Mouse (Mus musculus): ENCODE measurements around the gene Tradd.

Tradd gene

GRCm38 (mm10) chr8:105269461-105269947, 5.1 kb upstream of the Tradd start, which contains the start of gene Hsf4:
Gene Hsf4, plus strand, starts transcription at chr8:105269801.
- peak in 1 of 2 experiments; percentile 47 for DNase-seq

- peak in 1 of 2 experiments; percentile 13 for DNase-seq
These were observed 4.7 kb upstream of the Tradd start for GRCm38 (mm10) chr8:105269075-105269458.

DNA sequence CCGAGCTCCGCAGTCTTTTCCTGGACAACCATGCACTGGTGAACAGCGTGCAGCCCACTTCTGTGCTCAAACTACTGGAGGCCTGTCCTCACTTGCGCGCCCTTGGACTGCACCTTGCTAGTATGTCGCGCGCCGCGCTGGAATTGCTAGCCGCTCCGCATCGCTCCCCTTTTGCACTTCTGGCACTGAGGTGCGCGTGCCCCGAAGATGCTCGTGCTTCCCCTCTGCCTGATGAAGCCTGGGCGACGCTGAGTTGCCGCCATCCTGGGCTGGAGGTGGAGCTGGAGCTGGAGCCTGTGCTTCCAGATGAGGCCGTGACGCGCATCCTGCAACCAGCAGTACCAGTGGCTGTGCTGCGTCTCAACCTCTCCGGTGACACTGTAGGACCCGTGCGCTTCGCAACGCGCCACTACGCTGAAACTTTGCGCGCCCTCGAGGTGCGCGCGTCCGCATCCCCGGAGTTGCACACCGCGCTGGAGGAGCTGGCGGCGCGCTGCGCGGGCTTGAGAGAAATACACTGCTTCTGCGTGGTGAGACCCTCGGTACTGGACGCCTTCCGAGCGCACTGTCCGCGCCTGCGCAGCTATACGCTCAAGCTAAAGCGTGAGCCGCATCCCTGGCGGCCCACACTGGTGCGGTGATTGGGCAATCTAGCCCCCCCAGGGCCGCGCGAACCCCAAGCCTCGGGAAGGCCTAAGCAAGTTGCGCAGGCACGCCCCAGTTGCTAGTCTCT, 4.1 kb upstream of the Tradd start:
- peak; percentile 48 to 64 for DNase-seq

GRCm38 (mm10) chr8:105266775-105267174, 2.4 kb upstream of the Tradd start:
- peak in 1 of 2 experiments; percentile 9 for DNase-seq

- no peak for DNase-seq
These were observed 719 bp upstream of the Tradd start for GRCm38 (mm10) chr8:105265128-105265527.

GRCm38 (mm10) chr8:105263244-105263912, 1.0 kb downstream of the Tradd start:
- DNase-seq = peak in 1 of 2 experiments; percentile 11

GRCm38 (mm10) chr8:105261326-105261980, 3.0 kb downstream of the Tradd start:
- DNase-seq = no peak

GRCm38 (mm10) chr8:105260371-105261099, 3.9 kb downstream of the Tradd start:
- no peak for DNase-seq

DNA sequence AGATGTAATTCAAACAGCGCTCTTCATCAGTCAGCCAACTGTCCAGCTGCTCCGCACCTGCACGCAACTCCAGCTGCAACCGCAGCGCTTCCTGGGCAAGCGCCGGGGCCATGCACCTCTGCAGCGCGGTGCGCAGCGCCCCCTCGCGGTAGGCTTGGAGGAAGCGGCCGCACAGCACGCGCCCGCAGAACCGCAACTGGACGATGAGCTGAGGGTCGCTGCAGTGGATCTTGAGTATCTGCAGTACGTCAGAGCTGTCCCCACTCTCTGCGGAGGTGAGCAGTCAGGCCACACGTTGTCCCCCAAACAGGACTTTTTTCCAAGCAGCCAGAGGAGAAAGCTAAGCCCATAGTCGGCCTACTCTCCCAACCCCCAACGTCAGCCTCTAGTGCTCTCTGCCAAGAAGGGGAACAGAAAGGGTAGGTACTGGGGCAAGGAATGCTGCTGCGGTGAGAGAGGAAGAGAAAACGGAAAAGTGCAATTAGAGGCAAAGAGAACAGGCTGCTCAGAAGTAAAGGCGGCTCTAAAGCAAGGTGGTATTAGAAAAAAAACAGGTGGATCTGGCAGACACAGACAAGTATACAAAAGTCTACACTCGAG, 4.6 kb downstream of the Tradd start:
- DNase-seq = peak; percentile 81 to 86

GRCm38 (mm10) chr8:105258911-105259720, 5.3 kb downstream of the Tradd start:
- peak; percentile 36 to 52 for DNase-seq

- DNase-seq = no peak
These were observed 6.9 kb downstream of the Tradd start for GRCm38 (mm10) chr8:105257318-105258114.

DNA sequence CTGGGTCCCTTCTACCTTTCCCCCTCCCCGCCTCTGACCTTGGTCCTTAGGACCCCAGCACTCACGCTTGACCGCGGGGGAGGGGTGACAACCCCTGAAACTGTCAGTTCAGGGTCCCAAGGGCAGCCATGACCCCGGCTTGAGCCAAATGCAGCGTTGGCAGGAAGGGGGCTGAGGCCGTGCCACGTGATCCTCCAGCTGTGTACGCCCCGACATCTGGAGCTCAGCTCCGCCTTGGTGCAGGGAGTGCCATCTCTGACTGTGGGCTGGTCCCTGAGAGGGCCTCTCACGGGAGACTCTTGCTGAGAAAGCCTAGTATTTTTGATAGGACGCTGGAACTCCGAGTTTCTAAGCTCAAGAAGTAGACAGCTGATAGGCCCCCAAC, 9.5 kb downstream of the Tradd start, which contains the start of gene B3gnt9:
B3gnt9 (minus strand) TSS at position 188 of the 385 bp plus-strand sequence.
- peak in 1 of 2 experiments; percentile 25 for DNase-seq

GRCm38 (mm10) chr8:105254152-105254965, 10.1 kb downstream of the Tradd start:
- peak; percentile 84 to 93 for DNase-seq

DNA sequence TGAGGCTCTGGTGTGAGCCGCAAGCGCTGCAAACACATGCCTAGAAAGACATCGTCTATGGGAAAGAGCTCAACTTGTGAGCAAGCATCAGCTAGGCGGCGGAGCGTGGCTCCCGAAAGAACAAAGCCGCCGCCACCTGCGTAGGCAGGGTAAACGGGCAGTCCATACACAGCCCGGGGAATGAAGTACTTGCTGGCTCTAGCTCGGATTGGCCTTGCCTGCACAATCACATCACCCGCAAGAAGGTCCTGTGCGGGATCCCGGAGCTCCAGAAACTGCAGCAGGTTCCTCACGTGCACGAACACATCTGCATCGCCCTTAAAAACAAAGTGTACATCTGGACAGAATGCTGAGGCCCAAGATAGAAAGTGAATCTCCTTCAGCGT, 10.7 kb downstream of the Tradd start:
- DNase-seq = no peak

DNA sequence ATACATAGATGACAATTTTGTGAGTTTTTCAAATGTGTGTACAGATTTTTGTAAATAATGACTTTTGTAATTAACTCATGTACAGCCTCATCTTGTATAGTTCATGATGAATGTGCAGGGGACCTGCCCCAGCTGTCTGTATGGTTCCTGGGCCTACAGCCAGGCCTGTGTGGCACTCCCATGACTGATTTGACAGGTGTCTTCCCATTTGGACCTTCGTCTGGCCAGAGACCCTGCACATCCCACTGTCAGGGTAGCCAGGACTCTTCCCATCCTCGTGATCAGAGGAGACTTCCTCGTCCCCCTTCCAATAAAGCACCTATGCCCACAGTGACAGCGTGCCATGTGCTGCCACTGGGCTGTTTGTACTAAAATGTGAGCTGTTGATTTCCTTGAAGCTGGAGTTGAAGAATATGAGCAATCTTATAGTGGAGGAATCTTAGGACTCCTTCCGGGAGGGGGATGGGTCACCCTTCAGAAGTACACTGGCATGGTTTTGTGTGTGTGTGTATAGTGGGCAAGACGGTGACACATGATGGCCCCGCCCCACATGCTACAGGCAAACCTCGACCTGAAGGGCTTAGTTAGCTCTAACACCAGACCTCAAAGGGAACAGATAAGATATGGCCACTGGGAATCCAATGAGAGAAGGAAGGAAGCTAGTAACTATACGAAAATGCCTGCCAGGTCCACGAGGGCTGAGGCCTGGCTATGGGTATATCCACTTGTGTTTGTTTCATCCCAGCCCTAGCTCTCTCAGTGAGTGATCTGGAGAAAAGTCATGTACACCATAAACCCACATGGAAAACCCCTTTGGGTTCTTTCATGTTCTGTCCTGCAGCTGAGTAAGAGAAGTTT, 11.5 kb downstream of the Tradd start:
- DNase-seq = no peak

- no peak for DNase-seq
These were observed 12.5 kb downstream of the Tradd start for GRCm38 (mm10) chr8:105251954-105252353.

DNA sequence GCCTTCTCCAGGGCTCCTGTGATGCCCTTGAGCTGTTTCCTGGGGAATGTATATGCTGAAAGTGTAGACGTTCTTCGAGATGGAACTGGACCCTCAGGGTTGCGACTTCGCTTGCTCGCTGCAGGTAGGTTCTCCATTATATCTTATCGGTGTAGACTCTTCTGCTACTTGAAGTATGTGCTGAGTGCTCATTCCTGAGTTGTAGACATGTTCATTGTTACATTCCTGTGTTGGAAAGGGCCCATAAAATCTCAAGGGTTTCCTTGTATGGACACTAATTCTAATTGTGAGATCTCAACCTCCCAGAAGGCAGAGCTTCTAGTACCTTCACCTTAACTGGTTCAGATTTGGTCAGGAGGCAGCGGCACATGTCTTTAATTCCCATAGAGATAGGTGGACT, 23.4 kb downstream of the Tradd start:
- no peak for DNase-seq

DNA sequence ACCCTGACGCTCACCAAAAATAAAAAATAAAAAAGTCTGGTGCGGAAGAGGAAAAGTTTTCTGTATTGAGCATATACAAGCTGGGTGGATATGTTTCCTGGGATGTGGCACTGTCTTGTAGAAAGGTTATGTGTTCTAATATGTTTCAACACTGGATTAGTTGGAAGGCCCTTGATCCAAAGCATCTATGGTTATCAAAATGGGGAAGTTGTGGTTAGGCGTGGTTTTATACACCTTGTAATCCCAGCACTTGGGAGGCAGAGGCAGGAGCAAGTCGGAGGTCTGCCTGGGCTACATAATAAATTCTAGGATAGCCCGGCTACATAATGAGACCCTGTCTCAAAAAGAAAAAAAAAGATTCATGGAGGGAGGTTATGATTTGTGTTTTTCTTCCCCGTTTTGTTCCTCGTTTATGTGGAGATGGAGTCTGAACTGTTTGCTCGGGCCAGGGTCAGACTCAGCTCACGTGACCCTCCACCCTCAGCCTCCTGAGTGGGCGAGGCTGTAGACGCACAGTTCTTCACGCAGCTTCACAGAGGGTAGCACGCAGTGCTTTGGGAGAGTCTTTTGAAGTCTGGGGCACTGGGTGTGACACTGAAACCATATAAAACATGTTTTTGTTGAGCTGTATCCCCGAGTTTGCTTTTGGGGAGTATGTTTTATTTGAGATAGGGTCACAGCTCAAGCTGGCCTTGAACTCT, 26.8 kb downstream of the Tradd start:
- DNase-seq = no peak
